Mouse (Mus musculus) intestine, embryonic 16.5 days (tissue): Measurements from ENCODE around the gene Dnajc12. TPM values are rescaled to one million over a fixed set of nuclear protein-coding genes. Genes with fewer than 3 reads are reported as not detected.
"Not testable (repeated sequence)": the region's sequence is repeated elsewhere in the genome, so short reads cannot be mapped to it uniquely, and the experiment has no call there.

Source experiments
- ATAC-seq: fragments of 200-750 bp; cut with Nextera tagmentation; 2 replicates; pipeline ENCODE4 v1.8.0; 2017; ENCODE audit warnings: moderate TSS enrichment, moderate library complexity
- H3K27ac ChIP-seq: fragments of 300-500 bp; sonication (generic); 2 replicates; pipeline ENCODE4 v1.5.1; 2014; ENCODE audit warnings: mild to moderate bottlenecking, low read length
- H3K27me3 ChIP-seq: fragments of 300-500 bp; sonication (generic); replicated peaks from 2 replicates; pipeline ENCODE4 v1.6.1; 2014; ENCODE audit warnings: low read length, control low read depth, mixed read lengths; ENCODE audit not compliant: control insufficient read depth, insufficient read depth
- H3K36me3 ChIP-seq: fragments of 300-500 bp; sonication (generic); 2 replicates; pipeline ENCODE4 v1.6.1; 2014; ENCODE audit warnings: low read length, control low read depth; ENCODE audit not compliant: control insufficient read depth, insufficient read depth
- H3K4me1 ChIP-seq: fragments of 300-500 bp; sonication (generic); 2 replicates; pipeline ENCODE4 v1.6.1; 2014; ENCODE audit warnings: low read length, control low read depth, mixed read lengths; ENCODE audit not compliant: control insufficient read depth, insufficient read depth
- H3K4me2 ChIP-seq: fragments of 300-500 bp; sonication (generic); 2 replicates; pipeline ENCODE4 v1.6.1; 2014; ENCODE audit warnings: low read depth, low read length, control low read depth
- H3K4me3 ChIP-seq: fragments of 300-500 bp; sonication (generic); 2 replicates; pipeline ENCODE4 v1.5.1; 2014; ENCODE audit warnings: mild to moderate bottlenecking, low read length
- H3K9ac ChIP-seq: fragments of 300-500 bp; sonication (generic); 2 replicates; pipeline ENCODE4 v1.6.1; 2014; ENCODE audit warnings: low read depth, low read length
- H3K9me3 ChIP-seq: fragments of 300-500 bp; sonication (generic); 2 replicates; pipeline ENCODE4 v1.6.1; 2016; ENCODE audit warnings: low read length, control low read depth; ENCODE audit not compliant: control insufficient read depth
- WGBS: fragments of 180-500 bp; shearing (Covaris S2); extraction: QIAGEN DNeasy Blood & Tissue Kit; methylation state at CpG from one replicate; pipeline ENCODE4 v1.1.7; 2014; 5-methylcytosine and 5-hydroxymethylcytosine counted together
- polyA plus RNA-seq: library from polyadenylated mRNA; unstranded; fragments of >200 nt; fragmentation: Nextera tagmentation; extraction: Ambion mirVana; gene quantifications from 2 replicates; pipeline ENCODE4 v1.2.1, GENCODE M21; 2015

The Dnajc12 gene
- polyA plus RNA-seq, 1 experiment from 2014 or later: 6.8 TPM

- WGBS: 63% methylated on average over 6 of the region's 6 CpGs
- H3K9ac ChIP-seq: no peak overlapping the region
- H3K36me3 ChIP-seq: no peaks in the 10 kb centered on the region
- H3K27ac ChIP-seq: no peak overlapping the region
- 0 out of 2 replicates have a peak, but pooled peaks cover 5% of the 10 kb centered on the region for H3K4me1 ChIP-seq
- ATAC-seq: no peak
- H3K4me2 ChIP-seq: no peak overlapping the region
- H3K27me3 ChIP-seq: no peaks in the 10 kb centered on the region
- H3K4me3 ChIP-seq: no peak overlapping the region
- H3K9me3 ChIP-seq: no peaks in the 10 kb centered on the region
Observed at GRCm38 (mm10) chr10:63378948-63379680, 3.1 kb upstream of the Dnajc12 start.

DNA sequence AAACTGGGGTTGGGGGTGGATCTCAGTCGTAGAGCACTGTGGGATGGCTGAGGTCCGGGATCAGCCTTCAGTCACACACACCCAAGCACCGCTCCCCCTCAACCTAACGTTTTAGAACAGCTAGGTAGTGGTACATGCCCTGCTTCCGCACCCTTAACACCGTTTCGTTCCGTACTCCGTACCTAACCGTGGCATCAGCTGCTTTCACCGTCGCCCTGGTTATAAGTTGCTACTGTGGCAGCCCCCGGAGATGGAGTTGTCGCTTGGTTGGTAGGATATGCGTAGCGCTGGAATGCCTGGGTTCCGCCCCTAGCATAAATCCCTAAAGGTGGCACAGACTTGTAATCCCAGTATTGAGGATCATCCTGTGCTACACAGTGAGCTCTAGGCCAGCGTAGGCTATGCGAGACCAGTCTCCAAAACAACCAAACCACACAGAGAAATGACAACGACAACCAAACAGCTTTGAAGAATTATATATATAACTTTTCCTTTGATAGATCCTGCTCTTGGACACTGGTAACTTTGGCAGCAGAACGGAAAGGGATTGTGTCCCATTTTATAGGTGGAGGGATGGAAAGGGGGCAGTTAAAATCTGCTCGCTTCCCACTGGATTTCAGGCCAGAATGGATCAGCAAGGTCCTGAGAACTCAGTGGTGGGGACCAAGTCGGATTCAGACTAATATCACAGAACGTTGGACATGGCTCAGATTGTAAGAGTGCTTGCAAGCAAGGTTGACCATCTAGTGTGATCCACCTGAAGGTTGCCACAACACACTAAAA, 554 bp upstream of the Dnajc12 start, which contains the start of gene Sirt1:
Gene Sirt1, minus strand, starts transcription at position 207 of the 783 bp plus-strand sequence.
- 0 out of 2 replicates have a peak, but pooled peaks cover 5% of the 10 kb centered on the region for H3K4me1 ChIP-seq
- H3K27ac ChIP-seq: no peak within 1 kb of the TSS
- H3K9ac ChIP-seq: peak within 1 kb of the TSS; percentile 76
- peak; percentile 11 for ATAC-seq
- 8% methylated on average over 24 of the region's 24 CpGs for WGBS
- H3K4me2 ChIP-seq: peak within 1 kb of the TSS; percentile 75
- H3K4me3 ChIP-seq: peak within 1 kb of the TSS; percentile 59
- no peaks in the 10 kb centered on the region for H3K27me3 ChIP-seq
- H3K9me3 ChIP-seq: no peaks in the 10 kb centered on the region
- H3K36me3 ChIP-seq: no peaks in the 10 kb centered on the region

DNA sequence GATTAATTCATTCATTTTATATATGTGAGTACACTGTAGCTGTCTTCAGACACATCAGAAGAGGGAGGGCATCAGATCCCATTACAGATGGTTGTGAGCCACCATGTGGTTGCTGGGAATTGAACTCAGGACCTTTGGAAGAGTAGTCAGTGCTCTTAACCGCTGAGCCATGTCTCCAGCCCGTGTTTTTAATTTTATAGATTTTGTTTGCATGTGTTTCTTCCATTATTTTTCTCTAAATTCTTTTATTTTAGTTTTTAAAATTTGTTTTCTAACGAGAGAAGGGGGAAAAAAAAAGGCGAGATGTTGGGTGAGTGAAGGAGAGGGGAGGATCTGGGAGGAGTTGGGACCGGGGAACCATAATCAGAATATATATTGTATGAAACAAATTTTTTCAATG, 3.7 kb downstream of the Dnajc12 start:
- not testable (repeated sequence) for H3K9me3 ChIP-seq, H3K27ac ChIP-seq, H3K4me1 ChIP-seq, ATAC-seq, H3K27me3 ChIP-seq, H3K36me3 ChIP-seq
- WGBS: 28% methylated on average over 5 of the region's 5 CpGs
- H3K4me3 ChIP-seq: peak overlapping the region; percentile 61
- H3K4me2 ChIP-seq: peak overlapping the region; percentile 68
- H3K9ac ChIP-seq: 0 out of 2 replicates have a peak overlapping the region, but pooled peaks have one; percentile 69

DNA sequence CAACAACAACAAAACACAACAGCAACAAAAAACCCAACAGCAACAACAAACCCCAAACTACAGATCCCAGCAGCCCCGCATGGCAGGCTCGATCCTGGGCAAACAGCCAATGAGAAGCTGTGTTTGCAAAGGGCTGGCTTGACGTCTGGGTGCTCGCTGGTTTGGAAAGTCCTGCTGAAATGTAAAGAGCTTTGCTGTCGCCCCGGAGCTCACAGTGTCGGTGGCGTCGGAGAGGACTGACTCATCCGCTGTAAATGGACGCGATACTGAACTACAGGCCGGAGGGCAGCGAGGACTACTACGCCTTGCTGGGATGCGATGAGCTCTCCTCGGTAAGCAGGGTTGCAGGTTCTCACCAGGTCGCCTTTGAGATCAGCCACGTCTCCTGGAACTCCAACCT, 4.2 kb downstream of the Dnajc12 start:
- WGBS: under 1% methylated on average over 19 of the region's 19 CpGs
- Histone ChIP-seq H3K4me1 (0 out of 2 replicates have a peak, but pooled peaks cover 1% of the 10 kb centered on the region), H3K27me3 (no peaks in the 10 kb centered on the region), H3K9ac (peak overlapping the region; percentile 69), H3K4me3 (peak overlapping the region; percentile 61), H3K27ac (peak overlapping the region; percentile 43), H3K36me3 (no peaks in the 10 kb centered on the region), H3K4me2 (peak overlapping the region; percentile 68), H3K9me3 (no peaks in the 10 kb centered on the region)
- peak; percentile 73 for ATAC-seq

- Histone ChIP-seq H3K9ac (peak overlapping the region; percentile 69), H3K27me3 (no peaks in the 10 kb centered on the region), H3K4me3 (peak overlapping the region; percentile 61), H3K4me1 (no peaks in the 10 kb centered on the region), H3K9me3 (no peaks in the 10 kb centered on the region), H3K27ac (no peak overlapping the region), H3K4me2 (peak overlapping the region; percentile 68), H3K36me3 (no peaks in the 10 kb centered on the region)
- 3% methylated on average over 10 of the region's 10 CpGs for WGBS
- no peak for ATAC-seq
Observed at GRCm38 (mm10) chr10:63386991-63387390, 4.7 kb downstream of the Dnajc12 start.

DNA sequence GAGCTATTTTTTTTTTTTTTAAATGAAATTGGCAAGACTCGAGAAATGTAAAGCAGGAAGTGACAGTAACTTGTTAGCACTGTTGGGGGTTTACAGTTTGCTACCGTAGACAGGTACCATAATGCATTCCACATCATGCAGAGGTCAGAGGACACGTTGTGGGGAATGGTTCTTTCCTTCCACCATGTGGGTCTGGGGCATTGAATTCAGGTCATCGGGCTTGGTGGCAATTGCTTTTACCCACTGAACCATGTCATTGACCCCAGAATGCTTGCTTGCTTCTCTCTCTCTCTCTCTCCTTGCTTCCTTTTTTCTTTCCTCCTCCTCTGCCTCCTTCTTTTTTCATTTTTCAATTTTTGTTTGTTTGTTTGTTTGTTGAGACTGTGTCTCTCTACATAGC, 6.7 kb downstream of the Dnajc12 start:
- H3K9ac ChIP-seq: no peak overlapping the region
- 76% methylated on average over 4 of the region's 4 CpGs for WGBS
- no peak overlapping the region for H3K4me2 ChIP-seq

DNA sequence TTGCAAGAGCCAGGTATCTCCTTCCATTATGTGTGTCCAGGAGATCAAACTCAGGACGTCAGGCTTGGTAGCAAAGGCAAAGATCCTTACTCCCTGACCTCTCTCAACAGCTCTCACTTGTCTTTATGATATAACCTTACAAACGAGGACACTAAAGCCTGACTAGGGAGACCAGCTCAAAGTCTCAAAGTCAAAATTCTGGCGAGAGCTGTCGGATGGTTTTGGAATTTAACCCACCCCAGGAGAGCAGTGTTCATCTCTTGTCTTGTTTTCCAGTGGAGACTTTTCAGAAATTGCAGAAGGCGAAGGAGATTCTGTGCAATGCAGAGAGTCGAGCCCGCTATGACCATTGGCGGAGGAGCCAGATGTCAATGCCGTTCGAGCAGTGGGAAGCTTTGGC, 14.7 kb downstream of the Dnajc12 start:
- no peak for ATAC-seq
- no peak overlapping the region for H3K4me2 ChIP-seq
- no peaks in the 10 kb centered on the region for H3K4me1 ChIP-seq
- H3K27me3 ChIP-seq: no peaks in the 10 kb centered on the region
- no peaks in the 10 kb centered on the region for H3K9me3 ChIP-seq
- no peak overlapping the region for H3K9ac ChIP-seq
- WGBS: 90% methylated on average over 10 of the region's 10 CpGs
- no peak overlapping the region for H3K4me3 ChIP-seq
- H3K36me3 ChIP-seq: no peaks in the 10 kb centered on the region
- no peak overlapping the region for H3K27ac ChIP-seq

More for the DNA sequence above, 6.7 kb downstream of the Dnajc12 start:
- H3K9me3 ChIP-seq: no peaks in the 10 kb centered on the region
- no peak overlapping the region for H3K27ac ChIP-seq
- no peak overlapping the region for H3K4me3 ChIP-seq
- H3K27me3 ChIP-seq: no peaks in the 10 kb centered on the region
- no peak for ATAC-seq
- H3K4me1 ChIP-seq: no peaks in the 10 kb centered on the region
- H3K36me3 ChIP-seq: no peaks in the 10 kb centered on the region

DNA sequence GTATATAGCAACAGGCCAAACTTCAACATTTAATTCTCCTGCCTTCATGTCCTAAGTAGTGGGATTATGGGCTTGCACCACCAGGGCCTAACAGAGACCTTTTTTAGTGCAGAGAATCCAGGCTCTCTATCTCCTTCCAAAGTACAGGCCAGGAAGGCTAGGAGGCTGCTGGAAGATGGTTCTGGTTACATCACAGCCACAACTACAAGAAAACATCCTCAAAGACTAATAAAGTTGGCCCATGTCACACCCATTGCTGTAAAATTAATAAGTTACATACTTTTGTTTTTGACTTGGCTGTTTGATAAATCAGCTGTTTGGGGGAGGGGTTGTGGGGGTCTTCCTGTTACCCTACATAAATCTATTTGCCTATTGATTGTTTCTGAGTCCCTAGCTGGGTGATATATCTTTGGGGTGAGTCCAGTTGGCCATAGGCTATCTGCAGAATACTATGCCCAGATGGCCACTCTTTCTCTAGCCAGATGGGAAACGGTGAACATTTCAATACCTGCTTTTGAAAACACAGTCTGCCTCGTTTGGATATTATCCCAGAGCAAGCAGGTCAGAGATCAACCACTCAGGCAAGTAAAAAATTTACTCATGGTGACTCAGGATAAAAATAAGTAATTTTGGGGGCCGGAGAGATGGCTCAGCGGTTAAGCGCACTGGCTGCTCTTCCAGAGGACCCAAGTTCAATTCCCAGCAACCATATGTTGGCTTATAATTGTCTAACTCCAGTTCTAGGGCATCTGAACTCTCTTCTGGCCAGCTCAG, 20.7 kb downstream of the Dnajc12 start:
- no peak overlapping the region for H3K4me2 ChIP-seq
- H3K4me3 ChIP-seq: no peak overlapping the region
- no peaks in the 10 kb centered on the region for H3K27me3 ChIP-seq
- ATAC-seq: no peak
- no peaks in the 10 kb centered on the region for H3K36me3 ChIP-seq
- no peaks in the 10 kb centered on the region for H3K9me3 ChIP-seq
- H3K4me1 ChIP-seq: no peaks in the 10 kb centered on the region
- WGBS: 78% methylated on average over 5 of the region's 5 CpGs
- H3K9ac ChIP-seq: no peak overlapping the region
- H3K27ac ChIP-seq: no peak overlapping the region

DNA sequence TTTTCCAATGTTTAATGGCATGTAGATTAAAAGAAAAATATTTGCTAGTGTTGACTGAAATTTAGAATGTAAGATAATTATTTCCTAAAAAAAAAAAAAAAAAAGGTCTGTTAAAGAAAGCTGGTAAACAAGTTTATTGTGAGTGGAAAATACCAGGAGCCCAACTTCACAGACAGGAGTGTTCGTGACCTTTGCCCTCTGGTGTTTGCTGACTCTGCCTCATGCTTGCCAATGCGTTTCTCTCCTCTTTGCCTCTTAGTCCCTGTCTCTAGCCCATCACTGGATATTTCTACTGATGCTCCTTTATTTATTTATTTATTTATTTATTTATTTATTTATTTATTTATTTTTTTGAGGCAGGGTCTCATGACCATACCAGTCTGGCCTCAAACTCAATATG, 21.4 kb downstream of the Dnajc12 start:
- Histone ChIP-seq H3K27ac (no peak overlapping the region), H3K4me2 (no peak overlapping the region), H3K27me3 (no peaks in the 10 kb centered on the region), H3K36me3 (no peaks in the 10 kb centered on the region), H3K4me1 (no peaks in the 10 kb centered on the region), H3K4me3 (no peak overlapping the region), H3K9me3 (no peaks in the 10 kb centered on the region), H3K9ac (no peak overlapping the region)
- 70% methylated on average over 2 of the region's 2 CpGs for WGBS
- no peak for ATAC-seq
